Mouse (Mus musculus) bone marrow, adult 2 months (tissue): ENCODE data around the gene Pou3f1. TPM values are rescaled to one million over a fixed set of nuclear protein-coding genes. Genes with fewer than 3 reads are reported as not detected.

Experiments used
- H3K27ac ChIP-seq: fragments of 200-500 bp; 2 replicates; pipeline ENCODE4 v1.5.1; 2012; ENCODE audit warnings: low read depth, mild to moderate bottlenecking, control low read depth, inconsistent platforms, low read length; ENCODE audit not compliant: control insufficient read depth, poor library complexity, insufficient read depth
- H3K4me1 ChIP-seq: fragments of 200-500 bp; 2 replicates; pipeline ENCODE4 v1.6.1; 2011; ENCODE audit warnings: low read length; ENCODE audit not compliant: control insufficient read depth, insufficient read depth
- H3K4me3 ChIP-seq: fragments of 200-500 bp; replicated peaks from 2 replicates; pipeline ENCODE3; 2011; ENCODE audit warnings: mild to moderate bottlenecking, low read depth, low read length, control low read depth; ENCODE audit not compliant: control insufficient read depth
- CTCF ChIP-seq: fragments of 200-500 bp; IDR thresholded peaks from 2 replicates; pipeline ENCODE4 v1.5.1; 2011; ENCODE audit warnings: low read length, control low read depth; ENCODE audit not compliant: control insufficient read depth, insufficient read depth
- POLR2A ChIP-seq: fragments of 200-500 bp; IDR thresholded peaks from 2 replicates; pipeline ENCODE4 v1.6.1; 2011; ENCODE audit warnings: low read depth, mild to moderate bottlenecking, control low read depth, low read length, borderline replicate concordance; ENCODE audit not compliant: control insufficient read depth
- WGBS: fragments of 180-500 bp; shearing (Covaris S2); methylation state at CpG from one replicate; pipeline ENCODE4 v1.1.7; 2018; 5-methylcytosine and 5-hydroxymethylcytosine counted together
- polyA plus RNA-seq: library from polyadenylated mRNA; stranded (reverse); fragments of >200 nt; gene quantifications from 2 replicates; pipeline ENCODE4 v1.2.4, GENCODE M21; 2011; ENCODE audit warnings: low replicate concordance; ENCODE audit not compliant: missing spikeins, insufficient read depth, insufficient read length

The Pou3f1 gene
- polyA plus RNA-seq, 1 experiment: 2.9 TPM

DNA sequence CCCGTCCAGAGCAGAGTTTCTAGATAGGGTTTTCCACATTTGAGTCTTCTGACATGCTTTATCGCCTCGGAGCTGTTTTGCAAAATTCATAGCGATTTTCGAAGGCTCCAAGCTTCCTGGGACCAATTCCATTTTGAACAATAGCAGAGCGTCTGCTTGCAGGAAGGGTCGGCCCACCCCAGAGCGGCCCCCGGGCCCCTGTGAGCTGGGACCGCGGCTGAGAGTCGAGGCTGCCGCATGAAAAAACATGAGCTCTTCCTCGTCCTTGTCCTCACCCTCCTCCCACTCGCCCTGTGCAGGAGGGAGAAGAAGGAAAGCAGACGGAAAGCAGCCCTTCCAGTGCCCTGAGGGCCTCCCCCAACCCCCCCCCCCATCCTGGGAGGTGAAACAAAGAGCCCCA lies 38.0 kb upstream of the Pou3f1 start:
- TF ChIP-seq CTCF (no peak), POLR2A (no peak)
- no peak overlapping the region for H3K27ac ChIP-seq
- no peak overlapping the region for H3K4me3 ChIP-seq
- WGBS: 20% methylated on average over 16 of the region's 16 CpGs
- H3K4me1 ChIP-seq: no peaks in the 10 kb centered on the region

GRCm38 (mm10) chr4:124621406-124621805 lies 35.2 kb upstream of the Pou3f1 start:
- TF ChIP-seq POLR2A (no peak), CTCF (no peak)
- WGBS: 70% methylated on average over 11 of the region's 11 CpGs
- no peaks in the 10 kb centered on the region for H3K4me1 ChIP-seq
- no peak overlapping the region for H3K27ac ChIP-seq
- H3K4me3 ChIP-seq: no peak overlapping the region

DNA sequence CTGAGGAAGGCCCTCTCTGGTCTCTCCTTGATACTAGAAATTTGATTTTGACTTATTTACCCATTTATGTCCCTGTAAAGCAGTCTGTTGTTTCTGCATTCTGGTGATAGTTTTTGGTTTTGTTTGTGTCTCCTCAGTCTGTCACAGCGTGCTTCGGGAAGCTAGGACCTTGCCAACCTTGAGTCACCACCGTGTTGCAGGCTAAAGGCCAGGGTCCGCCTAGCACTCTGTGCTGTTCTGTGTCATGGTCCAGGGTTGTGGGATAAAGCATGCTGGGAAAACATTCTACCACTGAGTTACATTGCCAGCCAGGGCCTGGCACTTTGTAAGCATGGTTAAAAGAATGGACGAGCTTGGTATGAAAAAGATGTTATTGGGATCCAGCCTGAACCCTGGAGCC lies 34.0 kb upstream of the Pou3f1 start:
- 77% methylated on average over 5 of the region's 5 CpGs for WGBS
- Histone ChIP-seq H3K27ac (no peak overlapping the region), H3K4me1 (no peaks in the 10 kb centered on the region), H3K4me3 (no peak overlapping the region)
- no peak for TF ChIP-seq POLR2A
- TF ChIP-seq CTCF: no peak

GRCm38 (mm10) chr4:124624111-124624581 lies 32.5 kb upstream of the Pou3f1 start:
- Histone ChIP-seq H3K4me3 (no peak overlapping the region), H3K27ac (no peak overlapping the region), H3K4me1 (no peaks in the 10 kb centered on the region)
- 53% methylated on average over 7 of the region's 7 CpGs for WGBS
- TF ChIP-seq CTCF (no peak), POLR2A (no peak)

DNA sequence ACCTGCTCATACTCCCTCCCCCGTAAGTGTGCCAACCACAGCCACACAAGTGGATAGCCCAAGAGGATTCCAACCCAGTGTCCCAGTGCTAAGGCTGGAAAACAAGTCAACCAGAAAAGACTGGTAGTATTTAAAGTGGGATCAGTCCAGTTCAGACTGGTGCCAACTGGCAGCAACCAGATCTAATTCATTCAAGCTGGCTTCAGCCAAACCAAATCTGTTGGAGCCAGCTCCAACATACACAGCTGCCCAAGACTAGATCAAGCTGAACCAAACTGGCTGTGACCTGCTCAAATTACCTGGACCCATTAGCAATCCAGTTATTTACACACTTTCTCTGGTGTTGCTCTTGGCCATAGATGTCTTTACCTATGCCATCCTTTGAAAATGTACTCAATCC lies 29.8 kb upstream of the Pou3f1 start:
- WGBS: 80% methylated on average over 1 of the region's 1 CpGs
- no peaks in the 10 kb centered on the region for H3K4me1 ChIP-seq
- H3K4me3 ChIP-seq: no peak overlapping the region
- H3K27ac ChIP-seq: no peak overlapping the region
- TF ChIP-seq POLR2A (no peak), CTCF (no peak)

GRCm38 (mm10) chr4:124631456-124631855 lies 25.2 kb upstream of the Pou3f1 start:
- no peak for TF ChIP-seq CTCF
- no peak for TF ChIP-seq POLR2A
- Histone ChIP-seq H3K4me3 (no peak overlapping the region), H3K27ac (no peak overlapping the region), H3K4me1 (no peaks in the 10 kb centered on the region)
- WGBS: 43% methylated on average over 4 of the region's 4 CpGs

- WGBS: 71% methylated on average over 10 of the region's 10 CpGs
- no peak overlapping the region for H3K4me3 ChIP-seq
Measured at GRCm38 (mm10) chr4:124632856-124633255, 23.8 kb upstream of the Pou3f1 start.

GRCm38 (mm10) chr4:124633281-124633680 lies 23.3 kb upstream of the Pou3f1 start:
- TF ChIP-seq CTCF (no peak), POLR2A (no peak)
- H3K27ac ChIP-seq: no peak overlapping the region
- WGBS: 6% methylated on average over 9 of the region's 9 CpGs
- no peak overlapping the region for H3K4me3 ChIP-seq
- no peaks in the 10 kb centered on the region for H3K4me1 ChIP-seq

More at GRCm38 (mm10) chr4:124632856-124633255, 23.8 kb upstream of the Pou3f1 start:
- Histone ChIP-seq H3K27ac (no peak overlapping the region), H3K4me1 (no peaks in the 10 kb centered on the region)
- no peak for TF ChIP-seq POLR2A
- TF ChIP-seq CTCF: no peak

GRCm38 (mm10) chr4:124639715-124640114 lies 16.9 kb upstream of the Pou3f1 start:
- WGBS: 4% methylated on average over 12 of the region's 12 CpGs
- H3K4me1 ChIP-seq: no peaks in the 10 kb centered on the region
- TF ChIP-seq CTCF (no peak), POLR2A (no peak)
- H3K4me3 ChIP-seq: no peak overlapping the region
- no peak overlapping the region for H3K27ac ChIP-seq
